32 mouse cellular contexts compared by ENCODE assay signal in genomic region chr8:122211591-122211990, GRCm38 (mm10).
"Had no signal": no experiment of that assay in that cellular context is flagged by ENCODE, and none has a peak within 500 bp of the region (broad histone marks: within the 10 kb centered on the region; RNA-seq: fewer than 3 reads in every experiment).

No protein-coding gene starts in this region.

- H3K27ac ChIP-seq: limb, embryonic 10.5 days; limb, embryonic 12.5 days; limb, embryonic 13.5 days; limb, embryonic 15.5 days; liver, embryonic 12.5 days; liver, embryonic 13.5 days; liver, embryonic 14.5 days; liver, embryonic 15.5 days; lung, embryonic 15.5 days; macrophage; midbrain, embryonic 10.5 days; midbrain, embryonic 12.5 days; midbrain, embryonic 13.5 days; midbrain, embryonic 15.5 days; neural tube, embryonic 12.5 days had no signal

- H3K36me3 ChIP-seq: limb, embryonic 10.5 days; limb, embryonic 12.5 days; limb, embryonic 13.5 days; limb, embryonic 15.5 days; liver, embryonic 12.5 days; liver, embryonic 13.5 days; liver, embryonic 15.5 days; lung, embryonic 15.5 days; midbrain, embryonic 10.5 days; midbrain, embryonic 12.5 days; midbrain, embryonic 13.5 days; midbrain, embryonic 15.5 days; neural tube, embryonic 12.5 days had no signal

- ATAC-seq: liver, embryonic 12.5 days; liver, postnatal 0 days; lung, postnatal 0 days; midbrain, embryonic 13.5 days; midbrain, embryonic 15.5 days; midbrain, embryonic 16.5 days had no signal

- H3K4me3 ChIP-seq: limb, embryonic 10.5 days; limb, embryonic 12.5 days; limb, embryonic 13.5 days; limb, embryonic 15.5 days; liver, embryonic 12.5 days; liver, embryonic 13.5 days; liver, embryonic 15.5 days; lung, embryonic 15.5 days; megakaryocyte, embryonic 14.5 days; midbrain, embryonic 10.5 days; midbrain, embryonic 12.5 days; midbrain, embryonic 13.5 days; midbrain, embryonic 15.5 days; myocyte; neural tube, embryonic 12.5 days had no signal

- H3K9me3 ChIP-seq: limb, embryonic 15.5 days; lung, embryonic 15.5 days; midbrain, embryonic 13.5 days; midbrain, embryonic 15.5 days had no signal

- H3K4me2 ChIP-seq: limb, embryonic 12.5 days; limb, embryonic 13.5 days; limb, embryonic 15.5 days; liver, embryonic 11.5 days; liver, embryonic 12.5 days; liver, embryonic 13.5 days; liver, embryonic 15.5 days; lung, embryonic 14.5 days; lung, embryonic 15.5 days; midbrain, embryonic 11.5 days; midbrain, embryonic 12.5 days; midbrain, embryonic 13.5 days; midbrain, embryonic 15.5 days; neural tube, embryonic 12.5 days had no signal

- DNase-seq: left cerebral cortex, postnatal 4 days; liver; liver, embryonic 13.5 days; liver, postnatal 0 days; lung, adult 18-20 months; lung, adult 2 months; lung, embryonic 14.5 days; lung, postnatal 10 days; lung, postnatal 14 days; lung, postnatal 36 days; lung, postnatal 4 days; midbrain, embryonic 14.5 days had no signal

- H3K27me3 ChIP-seq: limb, embryonic 12.5 days; limb, embryonic 13.5 days; limb, embryonic 15.5 days; liver, embryonic 15.5 days; midbrain, embryonic 12.5 days; midbrain, embryonic 13.5 days; midbrain, embryonic 15.5 days; neural tube, embryonic 12.5 days had no signal

- H3K4me1 ChIP-seq: limb, embryonic 10.5 days; limb, embryonic 12.5 days; limb, embryonic 13.5 days; liver, embryonic 12.5 days; liver, embryonic 13.5 days; liver, embryonic 15.5 days; lung, embryonic 15.5 days; megakaryocyte, embryonic 14.5 days; midbrain, embryonic 10.5 days; midbrain, embryonic 12.5 days; midbrain, embryonic 13.5 days; midbrain, embryonic 15.5 days; neural tube, embryonic 12.5 days had no signal

- H3K9ac ChIP-seq: limb, embryonic 12.5 days; limb, embryonic 13.5 days; limb, embryonic 15.5 days; liver, embryonic 12.5 days; liver, embryonic 13.5 days; liver, embryonic 14.5 days; liver, embryonic 15.5 days; liver, postnatal 0 days; lung, embryonic 14.5 days; lung, embryonic 15.5 days; midbrain, embryonic 12.5 days; midbrain, embryonic 13.5 days; midbrain, embryonic 15.5 days; neural tube, embryonic 12.5 days had no signal
